Comparison of ENCODE assay signal across 18 mouse cellular contexts in genomic region chr2:6927693-6928360, GRCm38 (mm10).
DNase-seq lines count a peak whose midpoint lies in the region; ATAC-seq and TF ChIP-seq lines count a peak whose summit lies in the region.
"Had no signal": no experiment of that assay in that cellular context is flagged by ENCODE, and none has a peak within 500 bp of the region (broad histone marks: within the 10 kb centered on the region; RNA-seq: fewer than 3 reads in every experiment).

No protein-coding gene starts in this region.

- no peaks in the 10 kb centered on the region for H3K36me3 ChIP-seq in lung, postnatal 0 days (ENCODE audit: insufficient read depth, low read length)
- H3K36me3 ChIP-seq in hindbrain, embryonic 14.5 days (replicated peaks; ENCODE audit: control insufficient read depth, insufficient read depth), result no peaks in the 10 kb centered on the region
- H3K36me3 ChIP-seq: neural tube, embryonic 12.5 days had no signal

- no peak overlapping the region for H3K27ac ChIP-seq in lung, postnatal 0 days (ENCODE audit: low read length)
- H3K27ac ChIP-seq in hindbrain, embryonic 14.5 days, result no peak overlapping the region
- H3K27ac ChIP-seq: macrophage; neural tube, embryonic 12.5 days had no signal

- no peaks in the 10 kb centered on the region for H3K4me1 ChIP-seq in lung, postnatal 0 days (ENCODE audit: insufficient read depth, low read depth, low read length)
- H3K4me1 ChIP-seq in hindbrain, embryonic 14.5 days (replicated peaks; ENCODE audit: control insufficient read depth, insufficient read depth, low read length), result no peaks in the 10 kb centered on the region

- WGBS in lung, postnatal 0 days, result 64% methylated on average over 4 of the region's 4 CpGs
- WGBS in hindbrain, embryonic 14.5 days, result 95% methylated on average over 4 of the region's 4 CpGs

- ATAC-seq in frontal cortex, adult (ENCODE audit: low TSS enrichment), result peak; percentile 93
- peak; percentile 71 for ATAC-seq in lung, postnatal 0 days
- no peak for ATAC-seq in hindbrain, embryonic 14.5 days (ENCODE audit: low FRiP score)
- ATAC-seq: midbrain, embryonic 16.5 days had no signal

- no peaks in the 10 kb centered on the region for H3K9me3 ChIP-seq in lung, postnatal 0 days (ENCODE audit: low read length)
- H3K9me3 ChIP-seq in hindbrain, embryonic 14.5 days (ENCODE audit: control insufficient read depth, low read length), result no peaks in the 10 kb centered on the region
- H3K9me3 ChIP-seq: neural tube, embryonic 12.5 days had no signal

- no peak overlapping the region for H3K9ac ChIP-seq in lung, postnatal 0 days (replicated peaks; ENCODE audit: low read depth)
- H3K9ac ChIP-seq in hindbrain, embryonic 14.5 days, result no peak overlapping the region
- H3K9ac ChIP-seq: neural tube, embryonic 12.5 days had no signal

- DNase-seq in frontal cortex, postnatal 14 days (ENCODE audit: low spot score in 2 of 2), result no peak
- peak; percentile 51 for DNase-seq in left cerebral cortex, adult 11 months (ENCODE audit: low spot score)
- DNase-seq in left cerebral cortex, postnatal 4 days, result no peak
- DNase-seq in heart, postnatal 10 days, result peak; percentile 44 to 52
- peak; percentile 73 for DNase-seq in lung, postnatal 0 days (ENCODE audit: low spot score)
- no peak for DNase-seq in hindbrain, embryonic 14.5 days (ENCODE audit: low spot score)
- DNase-seq in cerebellum, postnatal 14 days, result no peak
- DNase-seq: adrenal gland, postnatal 10 days; B cell, adult 2 months; cerebellum, postnatal 36 days; gastrocnemius, postnatal 10 days; kidney, adult 18-20 months; kidney, postnatal 4 days; thymus, postnatal 14 days had no signal

- TF ChIP-seq EP300 in lung, postnatal 0 days (IDR thresholded peaks at IDR 0.05), result peak; percentile 40; the same call in 1 of the 2 replicates

- TF ChIP-seq CTCF in lung, postnatal 0 days (IDR thresholded peaks at IDR 0.05), result no peak

- no peak overlapping the region for H3K4me3 ChIP-seq in lung, postnatal 0 days (ENCODE audit: low read depth, low read length)
- H3K4me3 ChIP-seq in hindbrain, embryonic 14.5 days (replicated peaks; ENCODE audit: low read length), result no peak overlapping the region
- H3K4me3 ChIP-seq: neural tube, embryonic 12.5 days had no signal

- H3K27me3 ChIP-seq in lung, postnatal 0 days (replicated peaks; ENCODE audit: insufficient read depth, low read length), result no peaks in the 10 kb centered on the region
- no peaks in the 10 kb centered on the region for H3K27me3 ChIP-seq in hindbrain, embryonic 14.5 days (ENCODE audit: control insufficient read depth, insufficient read depth, low read length)
- H3K27me3 ChIP-seq: neural tube, embryonic 12.5 days had no signal

- no peak overlapping the region for H3K4me2 ChIP-seq in lung, postnatal 0 days (replicated peaks; ENCODE audit: low read depth, low read length)
- H3K4me2 ChIP-seq in hindbrain, embryonic 14.5 days (replicated peaks), result no peak overlapping the region
- H3K4me2 ChIP-seq: neural tube, embryonic 12.5 days had no signal

- intact Hi-C loops in left cerebral cortex, postnatal 4 days (cut with DNase I), result no loop called here
- intact Hi-C loops in heart, postnatal 10 days (cut with DNase I), result no loop called here

Comparison
In these comparisons a context has a peak if more than half of its experiments do, and no peak if none do; other contexts are left out.
1. DNase-seq: peak in left cerebral cortex, adult 11 months (single experiment), heart, postnatal 10 days (2 of 2) and lung, postnatal 0 days (single experiment); none in frontal cortex, postnatal 14 days (0 of 2), left cerebral cortex, postnatal 4 days (single experiment), hindbrain, embryonic 14.5 days (single experiment) and cerebellum, postnatal 14 days (0 of 2).